Mouse (Mus musculus): ENCODE measurements around the gene Ptprk. TPM values are rescaled to one million over a fixed set of nuclear protein-coding genes. Genes with fewer than 3 reads are reported as not detected.

Ptprk gene
- polyA plus RNA-seq, 1 experiment from 2014 or later: 29.4 TPM

- no peaks in the 10 kb centered on the region for H3K36me3 ChIP-seq (ENCODE audit: control insufficient read depth, insufficient read depth, low read length)
- 0 out of 2 replicates have a peak, but pooled peaks have one; percentile 34 for ATAC-seq
- H3K4me3 ChIP-seq (ENCODE audit: low read length): no peak overlapping the region
- H3K27ac ChIP-seq (ENCODE audit: low read depth, low read length): no peak overlapping the region
- no peak overlapping the region for H3K4me2 ChIP-seq (ENCODE audit: low read length)
- no peaks in the 10 kb centered on the region for H3K27me3 ChIP-seq (replicated peaks; ENCODE audit: control insufficient read depth, insufficient read depth, low read length)
- peaks cover 6% of the 10 kb centered on the region for H3K4me1 ChIP-seq (ENCODE audit: control insufficient read depth, insufficient read depth, low read depth, low read length)
- no peaks in the 10 kb centered on the region for H3K9me3 ChIP-seq (ENCODE audit: control insufficient read depth, low read length)
- WGBS: 45% methylated on average over 9 of the region's 9 CpGs
- no peak overlapping the region for H3K9ac ChIP-seq (ENCODE audit: low read depth, low read length)
Observed at GRCm38 (mm10) chr10:28492206-28492605, 417.6 kb downstream of the Ptprk start.

GRCm38 (mm10) chr10:28492870-28493269 is 418.2 kb downstream of the Ptprk start:
- Histone ChIP-seq H3K4me1 (ENCODE audit: control insufficient read depth, insufficient read depth, low read depth, low read length) (peaks cover 6% of the 10 kb centered on the region), H3K9me3 (ENCODE audit: control insufficient read depth, low read length) (no peaks in the 10 kb centered on the region), H3K9ac (ENCODE audit: low read depth, low read length) (peak overlapping the region; percentile 9; the same call in 1 of the 2 replicates), H3K36me3 (ENCODE audit: control insufficient read depth, insufficient read depth, low read length) (no peaks in the 10 kb centered on the region), H3K27ac (ENCODE audit: low read depth, low read length) (peak overlapping the region; percentile 57; the same call in 1 of the 2 replicates), H3K4me3 (ENCODE audit: low read length) (peak overlapping the region; percentile 18), H3K27me3 (replicated peaks; ENCODE audit: control insufficient read depth, insufficient read depth, low read length) (no peaks in the 10 kb centered on the region), H3K4me2 (ENCODE audit: low read length) (peak overlapping the region; percentile 43)
- peak; percentile 44 for ATAC-seq
- 20% methylated on average over 14 of the region's 14 CpGs for WGBS

- H3K9ac ChIP-seq (ENCODE audit: low read depth, low read length): no peak overlapping the region; the same call in 1 of the 2 replicates
- WGBS: 13% methylated on average over 7 of the region's 7 CpGs
Observed at GRCm38 (mm10) chr10:28493271-28493861, 418.7 kb downstream of the Ptprk start.

GRCm38 (mm10) chr10:28497791-28498190 is 423.2 kb downstream of the Ptprk start:
- 59% methylated on average over 1 of the region's 1 CpGs for WGBS

More at GRCm38 (mm10) chr10:28493271-28493861, 418.7 kb downstream of the Ptprk start:
- H3K4me2 ChIP-seq (ENCODE audit: low read length): peak overlapping the region; percentile 43
- peak overlapping the region; percentile 57 for H3K27ac ChIP-seq (ENCODE audit: low read depth, low read length)
- H3K9me3 ChIP-seq (ENCODE audit: control insufficient read depth, low read length): no peaks in the 10 kb centered on the region
- peak; percentile 92 for ATAC-seq
- H3K27me3 ChIP-seq (replicated peaks; ENCODE audit: control insufficient read depth, insufficient read depth, low read length): no peaks in the 10 kb centered on the region
- peak overlapping the region; percentile 18 for H3K4me3 ChIP-seq (ENCODE audit: low read length)
- H3K4me1 ChIP-seq (ENCODE audit: control insufficient read depth, insufficient read depth, low read depth, low read length): peaks cover 6% of the 10 kb centered on the region
- H3K36me3 ChIP-seq (ENCODE audit: control insufficient read depth, insufficient read depth, low read length): no peaks in the 10 kb centered on the region

GRCm38 (mm10) chr10:28498504-28498903 is 423.9 kb downstream of the Ptprk start:
- no peak overlapping the region for H3K4me2 ChIP-seq (ENCODE audit: low read length)
- H3K27me3 ChIP-seq (replicated peaks; ENCODE audit: control insufficient read depth, insufficient read depth, low read length): no peaks in the 10 kb centered on the region
- H3K9ac ChIP-seq (ENCODE audit: low read depth, low read length): no peak overlapping the region
- no peaks in the 10 kb centered on the region for H3K36me3 ChIP-seq (ENCODE audit: control insufficient read depth, insufficient read depth, low read length)
- H3K4me3 ChIP-seq (ENCODE audit: low read length): no peak overlapping the region
- H3K4me1 ChIP-seq (ENCODE audit: control insufficient read depth, insufficient read depth, low read depth, low read length): peaks cover 2% of the 10 kb centered on the region
- H3K9me3 ChIP-seq (ENCODE audit: control insufficient read depth, low read length): no peaks in the 10 kb centered on the region
- ATAC-seq: no peak
- H3K27ac ChIP-seq (ENCODE audit: low read depth, low read length): no peak overlapping the region
- WGBS: 85% methylated on average over 3 of the region's 3 CpGs

More at GRCm38 (mm10) chr10:28497791-28498190, 423.2 kb downstream of the Ptprk start:
- Histone ChIP-seq H3K27me3 (replicated peaks; ENCODE audit: control insufficient read depth, insufficient read depth, low read length) (no peaks in the 10 kb centered on the region), H3K9me3 (ENCODE audit: control insufficient read depth, low read length) (no peaks in the 10 kb centered on the region), H3K4me3 (ENCODE audit: low read length) (no peak overlapping the region), H3K27ac (ENCODE audit: low read depth, low read length) (no peak overlapping the region), H3K36me3 (ENCODE audit: control insufficient read depth, insufficient read depth, low read length) (no peaks in the 10 kb centered on the region), H3K4me2 (ENCODE audit: low read length) (no peak overlapping the region), H3K4me1 (ENCODE audit: control insufficient read depth, insufficient read depth, low read depth, low read length) (peaks cover 6% of the 10 kb centered on the region), H3K9ac (ENCODE audit: low read depth, low read length) (no peak overlapping the region)
- ATAC-seq: no peak

GRCm38 (mm10) chr10:28513601-28514000 is 439.0 kb downstream of the Ptprk start:
- no peak overlapping the region for H3K27ac ChIP-seq (ENCODE audit: low read depth, low read length)
- H3K36me3 ChIP-seq (ENCODE audit: control insufficient read depth, insufficient read depth, low read length): no peaks in the 10 kb centered on the region
- no peak overlapping the region for H3K9ac ChIP-seq (ENCODE audit: low read depth, low read length)
- no peaks in the 10 kb centered on the region for H3K4me1 ChIP-seq (ENCODE audit: control insufficient read depth, insufficient read depth, low read depth, low read length)
- H3K4me3 ChIP-seq (ENCODE audit: low read length): no peak overlapping the region
- no peak for ATAC-seq
- no peaks in the 10 kb centered on the region for H3K27me3 ChIP-seq (replicated peaks; ENCODE audit: control insufficient read depth, insufficient read depth, low read length)
- no peaks in the 10 kb centered on the region for H3K9me3 ChIP-seq (ENCODE audit: control insufficient read depth, low read length)
- WGBS: 95% methylated on average over 2 of the region's 2 CpGs
- no peak overlapping the region for H3K4me2 ChIP-seq (ENCODE audit: low read length)

GRCm38 (mm10) chr10:28516147-28516546 is 441.5 kb downstream of the Ptprk start:
- no peak overlapping the region for H3K27ac ChIP-seq (ENCODE audit: low read depth, low read length)
- H3K27me3 ChIP-seq (replicated peaks; ENCODE audit: control insufficient read depth, insufficient read depth, low read length): no peaks in the 10 kb centered on the region
- no peaks in the 10 kb centered on the region for H3K9me3 ChIP-seq (ENCODE audit: control insufficient read depth, low read length)
- H3K36me3 ChIP-seq (ENCODE audit: control insufficient read depth, insufficient read depth, low read length): no peaks in the 10 kb centered on the region
- no peaks in the 10 kb centered on the region for H3K4me1 ChIP-seq (ENCODE audit: control insufficient read depth, insufficient read depth, low read depth, low read length)
- H3K4me3 ChIP-seq (ENCODE audit: low read length): no peak overlapping the region
- WGBS: 96% methylated on average over 5 of the region's 5 CpGs
- no peak overlapping the region for H3K9ac ChIP-seq (ENCODE audit: low read depth, low read length)
- no peak for ATAC-seq
- H3K4me2 ChIP-seq (ENCODE audit: low read length): no peak overlapping the region

GRCm38 (mm10) chr10:28518297-28518696 is 443.7 kb downstream of the Ptprk start:
- Histone ChIP-seq H3K9me3 (ENCODE audit: control insufficient read depth, low read length) (no peaks in the 10 kb centered on the region), H3K9ac (ENCODE audit: low read depth, low read length) (no peak overlapping the region), H3K4me3 (ENCODE audit: low read length) (no peak overlapping the region), H3K36me3 (ENCODE audit: control insufficient read depth, insufficient read depth, low read length) (no peaks in the 10 kb centered on the region), H3K4me1 (ENCODE audit: control insufficient read depth, insufficient read depth, low read depth, low read length) (no peaks in the 10 kb centered on the region), H3K27me3 (replicated peaks; ENCODE audit: control insufficient read depth, insufficient read depth, low read length) (no peaks in the 10 kb centered on the region), H3K27ac (ENCODE audit: low read depth, low read length) (no peak overlapping the region), H3K4me2 (ENCODE audit: low read length) (no peak overlapping the region)
- ATAC-seq: no peak
- WGBS: 89% methylated on average over 3 of the region's 3 CpGs

- Histone ChIP-seq H3K27me3 (replicated peaks; ENCODE audit: control insufficient read depth, insufficient read depth, low read length) (no peaks in the 10 kb centered on the region), H3K4me1 (ENCODE audit: control insufficient read depth, insufficient read depth, low read depth, low read length) (no peaks in the 10 kb centered on the region), H3K4me2 (ENCODE audit: low read length) (no peak overlapping the region), H3K27ac (ENCODE audit: low read depth, low read length) (no peak overlapping the region), H3K4me3 (ENCODE audit: low read length) (no peak overlapping the region), H3K9me3 (ENCODE audit: control insufficient read depth, low read length) (no peaks in the 10 kb centered on the region), H3K36me3 (ENCODE audit: control insufficient read depth, insufficient read depth, low read length) (no peaks in the 10 kb centered on the region), H3K9ac (ENCODE audit: low read depth, low read length) (no peak overlapping the region)
- ATAC-seq: no peak
- WGBS: 67% methylated on average over 1 of the region's 1 CpGs
Observed at GRCm38 (mm10) chr10:28519861-28520260, 445.2 kb downstream of the Ptprk start.

All from hindbrain, embryonic 16.5 days (tissue).